Mouse (Mus musculus) thymus, postnatal 4 days (tissue): ENCODE measurements around the gene Lsm7.

Source experiments
- DNase-seq: peaks from one replicate; pipeline ENCODE4 v3.0.0; 2021

Lsm7 gene

DNA sequence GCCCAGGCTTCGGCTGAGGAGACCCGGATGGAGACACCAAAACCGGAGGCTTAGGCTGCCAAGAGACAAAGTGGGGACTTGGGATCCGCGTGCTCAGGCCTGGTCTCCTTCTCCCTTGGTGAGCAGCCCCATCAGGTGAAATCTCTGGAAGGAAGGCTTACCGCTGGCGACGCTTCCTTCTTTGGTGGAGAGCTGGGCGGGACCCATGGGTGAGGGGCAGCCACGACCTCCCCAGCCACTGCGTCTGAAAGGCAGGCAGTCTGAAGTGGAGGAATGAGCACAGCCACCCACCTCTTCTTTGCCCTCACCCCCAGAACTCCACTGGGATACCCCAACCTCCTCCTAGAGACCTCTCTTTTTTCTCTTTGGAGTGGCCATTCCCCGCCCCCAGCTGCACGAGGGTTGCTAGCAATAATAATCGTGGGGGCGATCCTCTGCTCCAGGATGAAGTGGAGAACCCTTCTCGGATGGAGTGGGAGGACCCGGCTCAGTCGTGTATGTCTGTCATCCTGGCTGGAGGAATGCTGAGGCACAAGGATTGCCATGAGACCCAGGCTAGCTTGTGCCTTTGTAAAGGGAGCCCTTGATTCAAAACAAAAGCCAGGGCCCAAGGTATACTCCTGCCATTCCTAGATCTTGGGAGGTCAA is 45.9 kb downstream of the Lsm7 start:
- peak; percentile 14 for DNase-seq

DNA sequence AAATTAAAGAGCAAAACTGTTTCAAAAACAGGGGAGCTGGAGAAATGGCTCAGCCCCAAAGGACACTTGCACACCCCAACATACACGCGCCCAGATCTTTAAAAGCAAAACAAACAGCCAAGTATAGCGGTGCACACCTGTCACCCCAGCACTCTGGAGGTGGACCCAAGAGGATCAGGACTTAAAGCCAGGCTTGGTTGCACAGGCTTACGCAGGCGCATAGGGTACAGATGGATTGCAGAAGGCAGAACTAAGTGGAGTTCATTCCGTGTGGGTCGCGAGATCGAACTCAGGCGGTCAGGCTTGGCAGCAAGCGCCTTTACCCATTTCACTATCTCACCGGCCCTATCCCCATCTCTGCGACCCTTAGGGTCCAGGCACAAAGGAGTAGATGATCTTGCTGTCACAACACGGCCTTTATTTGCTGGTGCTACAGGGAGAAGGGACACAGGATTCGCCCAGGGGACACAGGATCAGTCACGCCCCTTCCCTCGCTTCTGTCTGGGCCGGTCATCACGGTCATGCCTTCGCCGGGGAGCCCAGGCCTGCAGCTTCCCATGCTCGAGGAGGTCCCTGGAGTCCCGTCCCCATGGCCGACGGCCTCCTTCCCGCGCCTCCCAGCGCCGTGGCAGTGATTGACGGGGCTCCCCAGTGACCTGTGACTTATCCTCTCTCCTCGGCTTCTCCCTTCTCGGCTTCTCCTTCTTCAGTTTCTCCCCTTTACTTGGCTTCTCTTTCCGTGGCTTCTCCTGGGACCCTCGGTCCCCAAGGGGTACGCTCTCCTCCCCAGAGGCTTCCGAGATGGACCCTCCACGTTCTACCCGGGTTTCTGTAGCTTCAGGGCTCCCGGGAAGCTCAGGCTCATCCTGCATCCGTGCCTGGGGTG is 46.7 kb downstream of the Lsm7 start:
- peak; percentile 13 for DNase-seq

DNA sequence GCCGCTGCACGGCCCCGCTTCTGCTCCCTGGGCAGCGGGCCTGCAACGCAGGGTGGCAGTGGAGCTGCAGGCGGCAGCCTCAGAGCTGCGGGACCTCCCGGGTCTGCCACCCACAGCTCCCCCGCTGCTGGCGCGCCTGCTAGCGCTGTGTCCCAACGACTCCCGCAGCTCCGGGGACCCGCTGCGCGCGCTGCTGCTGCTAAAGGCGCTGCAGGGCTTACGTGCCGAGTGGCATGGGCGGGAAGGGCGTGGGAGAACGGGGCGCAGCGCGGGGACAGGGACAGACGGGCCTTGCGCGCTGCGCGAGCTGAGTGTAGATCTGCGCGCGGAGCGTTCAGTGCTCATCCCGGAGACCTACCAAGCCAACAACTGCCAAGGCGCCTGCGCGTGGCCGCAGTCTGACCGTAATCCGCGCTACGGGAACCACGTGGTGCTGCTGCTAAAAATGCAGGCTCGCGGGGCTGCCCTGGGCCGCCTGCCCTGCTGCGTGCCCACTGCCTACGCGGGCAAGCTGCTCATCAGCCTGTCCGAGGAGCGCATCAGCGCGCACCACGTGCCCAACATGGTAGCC is 47.9 kb downstream of the Lsm7 start:
- peak; percentile 63 for DNase-seq

DNA sequence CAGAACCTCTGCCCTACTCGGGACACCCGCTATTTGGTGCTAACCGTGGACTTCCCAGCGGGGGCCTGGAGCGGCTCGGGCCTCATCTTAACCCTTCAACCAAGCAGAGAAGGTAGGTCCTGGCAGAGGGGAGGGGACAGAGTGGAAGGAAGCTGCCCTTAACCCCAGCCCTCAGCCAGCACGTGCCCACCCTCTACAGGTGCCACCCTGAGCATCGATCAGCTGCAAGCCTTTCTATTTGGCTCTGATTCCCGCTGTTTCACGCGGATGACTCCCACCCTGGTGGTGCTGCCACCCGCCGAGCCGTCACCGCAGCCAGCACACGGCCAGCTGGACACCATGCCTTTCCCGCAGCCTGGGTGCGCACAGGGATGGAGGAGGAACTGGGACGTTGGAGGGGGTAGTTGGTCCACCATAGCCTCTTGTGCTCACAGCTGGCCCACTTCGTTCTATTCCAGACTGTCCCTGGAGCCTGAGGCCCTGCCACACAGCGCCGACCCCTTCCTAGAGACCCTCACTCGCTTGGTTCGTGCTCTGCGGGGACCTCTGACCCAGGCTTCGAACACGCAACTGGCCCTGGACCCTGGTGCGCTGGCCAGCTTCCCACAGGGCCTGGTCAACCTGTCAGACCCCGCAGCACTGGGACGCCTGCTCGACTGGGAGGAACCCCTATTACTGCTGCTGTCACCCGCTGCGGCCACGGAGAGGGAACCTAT is 48.5 kb downstream of the Lsm7 start:
- DNase-seq: peak; percentile 21

DNA sequence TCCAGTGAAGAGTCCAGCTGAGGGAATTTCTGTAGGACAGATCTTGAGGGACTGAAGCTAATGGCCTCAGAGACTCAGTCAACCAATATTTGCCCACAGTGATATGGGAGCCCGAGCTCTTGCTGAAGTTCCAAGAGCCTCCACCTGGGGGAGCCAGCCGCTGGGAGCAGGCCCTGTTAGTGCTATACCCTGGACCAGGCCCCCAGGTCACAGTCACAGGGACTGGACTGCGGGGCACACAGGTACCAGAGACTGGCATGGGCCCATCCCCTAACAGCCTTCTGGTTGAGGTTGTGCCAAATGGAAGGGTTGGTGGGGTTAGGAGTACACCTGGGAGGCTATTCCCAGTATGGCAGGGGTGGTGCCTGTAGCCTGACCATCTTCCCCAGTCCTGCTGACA is 49.1 kb downstream of the Lsm7 start:
- peak; percentile 90 for DNase-seq

DNA sequence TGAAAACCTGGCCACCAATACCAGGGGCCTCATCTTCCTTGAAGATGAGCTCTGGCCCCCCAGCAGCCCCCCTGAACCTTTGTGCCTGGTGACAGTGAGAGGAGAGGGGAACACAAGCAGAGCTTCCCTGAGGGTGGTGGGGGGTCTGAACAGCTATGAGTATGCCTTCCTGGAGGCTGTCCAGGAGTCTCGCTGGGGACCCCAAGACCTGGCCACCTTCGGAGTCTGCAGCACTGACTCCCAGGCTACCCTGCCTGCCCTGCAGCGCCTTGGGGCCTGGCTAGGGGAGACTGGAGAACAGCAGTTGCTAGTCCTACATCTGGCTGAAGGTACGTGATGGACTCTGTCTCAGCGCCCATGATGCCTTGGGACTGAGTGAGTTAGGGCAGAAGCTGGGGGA is 49.7 kb downstream of the Lsm7 start:
- no peak for DNase-seq

DNA sequence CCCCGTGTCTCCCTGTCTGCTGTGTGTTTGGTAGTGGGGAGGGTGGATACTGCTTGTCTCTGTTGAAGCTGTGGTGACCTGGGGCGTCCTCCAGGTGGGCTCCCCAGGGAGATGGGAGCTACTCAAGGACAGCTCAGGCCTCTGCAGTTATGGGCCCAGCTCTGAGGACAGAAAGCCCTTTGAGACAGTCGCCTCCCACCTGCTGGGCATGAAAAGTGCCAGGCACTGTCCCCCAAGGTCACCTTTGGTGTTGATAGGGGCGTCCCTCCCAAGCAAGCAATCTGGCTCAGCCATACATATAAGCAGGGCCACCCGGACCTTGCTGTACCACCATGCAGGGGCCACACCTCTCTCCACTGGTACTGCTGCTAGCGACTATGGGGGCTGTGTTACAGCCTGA is 50.1 kb downstream of the Lsm7 start, which contains the start of gene Amh:
Gene Amh (plus strand): TSS at position 328 of the 400 bp plus-strand sequence.
- DNase-seq: no peak

DNA sequence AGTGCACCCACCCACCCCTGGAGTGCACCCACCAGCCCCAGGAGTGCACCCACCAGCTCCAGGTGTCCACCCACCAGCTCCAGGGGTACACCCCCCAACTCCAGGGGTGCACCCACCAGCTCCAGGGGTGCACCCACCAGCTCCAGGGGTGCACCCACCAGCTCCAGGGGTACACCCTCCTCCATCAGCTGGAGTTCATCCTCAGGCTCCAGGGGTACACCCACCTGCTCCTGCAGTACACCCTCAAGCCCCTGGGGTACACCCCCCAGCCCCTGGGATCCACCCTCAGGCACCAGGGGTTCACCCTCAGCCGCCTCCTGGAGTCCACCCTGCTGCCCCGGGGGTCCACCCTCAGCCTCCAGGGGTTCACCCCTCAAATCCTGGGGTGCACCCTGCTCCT is 50.7 kb downstream of the Lsm7 start:
- no peak for DNase-seq

DNA sequence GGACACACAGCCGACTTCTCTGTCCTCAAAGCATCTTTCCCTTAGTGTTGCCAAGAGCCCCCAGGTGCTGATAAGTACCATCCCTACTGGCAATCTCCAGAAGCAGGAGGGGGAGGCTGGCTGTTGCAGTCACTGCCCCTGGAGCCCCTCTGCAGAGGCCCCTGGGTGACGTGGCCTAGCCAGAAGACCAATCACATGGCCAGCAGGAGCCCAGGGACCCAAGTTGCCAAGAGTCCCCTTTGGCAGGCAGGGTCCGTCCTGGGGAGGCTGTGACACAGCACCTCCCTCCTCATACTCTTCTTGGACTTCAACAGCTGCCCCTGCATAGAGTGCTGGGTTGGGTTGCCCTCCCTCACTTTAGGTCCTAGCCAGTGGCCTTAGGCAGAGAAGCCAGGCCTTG is 52.0 kb downstream of the Lsm7 start:
- no peak for DNase-seq
